In the genomic region with DNA sequence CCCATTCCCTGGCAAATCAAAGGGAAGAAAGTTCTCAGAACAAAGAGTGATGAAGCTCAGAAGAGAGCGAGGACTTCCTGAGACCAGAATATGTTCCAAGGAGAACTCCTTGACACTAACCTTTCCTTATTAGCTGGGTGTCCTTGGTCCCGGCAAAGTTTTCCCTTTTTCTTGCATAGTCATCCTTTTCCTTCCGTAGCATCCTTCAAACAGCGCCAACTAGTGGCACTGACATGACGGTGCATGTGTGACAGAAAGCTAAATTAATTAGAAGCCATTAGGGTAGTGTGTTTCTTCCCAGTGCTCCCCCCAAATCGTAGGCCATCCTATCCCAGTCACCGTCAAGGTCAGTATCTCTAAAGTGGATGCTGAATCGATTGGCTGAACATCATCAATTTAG, we compare ENCODE assay signal across 18 mouse cellular contexts.
A peak's percentile ranks its signal among the peaks of the same experiment; 100 is the strongest.
DNase-seq lines count a peak whose midpoint lies in the region; ATAC-seq and TF ChIP-seq lines count a peak whose summit lies in the region.
"Had no signal": no experiment of that assay in that cellular context is flagged by ENCODE, and none has a peak within 500 bp of the region (broad histone marks: within the 10 kb centered on the region; RNA-seq: fewer than 3 reads in every experiment).

No protein-coding gene starts in this region.

- H3K9ac ChIP-seq in forebrain, postnatal 0 days: no peak overlapping the region
- H3K9ac ChIP-seq in forebrain, embryonic 15.5 days (replicated peaks): no peak overlapping the region
- H3K9ac ChIP-seq: heart, embryonic 15.5 days; neural tube, embryonic 13.5 days had no signal

- no peak overlapping the region for H3K4me3 ChIP-seq in forebrain, postnatal 0 days (ENCODE audit: low read depth, low read length)
- H3K4me3 ChIP-seq in forebrain, embryonic 15.5 days: no peak overlapping the region
- H3K4me3 ChIP-seq in left cerebral cortex, adult 2 months: no peak overlapping the region
- H3K4me3 ChIP-seq: embryonic facial prominence, embryonic 10.5 days; heart, embryonic 15.5 days; neural tube, embryonic 13.5 days had no signal

- peak; percentile 47 for TF ChIP-seq CTCF in forebrain, postnatal 0 days (IDR thresholded peaks at IDR 0.05; ENCODE audit: low read depth)
- peak; percentile 42 for TF ChIP-seq CTCF in left cerebral cortex, adult 2 months (IDR thresholded peaks at IDR 0.05)
- peak; percentile 37 for TF ChIP-seq CTCF in Patski (IDR thresholded peaks at IDR 0.05)

- no peaks in the 10 kb centered on the region for H3K4me1 ChIP-seq in forebrain, postnatal 0 days (ENCODE audit: insufficient read depth)
- H3K4me1 ChIP-seq in forebrain, embryonic 15.5 days: no peaks in the 10 kb centered on the region
- H3K4me1 ChIP-seq: heart, embryonic 15.5 days; neural tube, embryonic 13.5 days had no signal

- no peak for DNase-seq in forebrain, postnatal 0 days
- no peak for DNase-seq in left cerebral cortex, adult 2 months (ENCODE audit: extremely low spot score in 1 of 2, low spot score in 2 of 2)
- DNase-seq in left cerebral cortex, postnatal 25 days (ENCODE audit: low spot score in 2 of 2): no peak
- DNase-seq in 3T3-L1 (ENCODE audit: low read depth, low spot score): peak; percentile 2
- no peak for DNase-seq in Patski (ENCODE audit: low read depth, low spot score)
- no peak for DNase-seq in right cerebral cortex, postnatal 14 days
- DNase-seq in spleen, postnatal 36 days (ENCODE audit: low spot score in 2 of 2): no peak
- DNase-seq: adrenal gland, postnatal 10 days; cerebellum, adult 9-11 months; kidney, postnatal 14 days; layer of hippocampus, postnatal 36 days; lung, postnatal 4 days; thymus, adult 2 months had no signal

- POLR2A ChIA-PET in Patski (lab: Charles Lee): no interaction called here

- CTCF ChIA-PET in Patski (lab: Charles Lee): no interaction called here

- WGBS in forebrain, postnatal 0 days: 71% methylated on average over 8 of the region's 8 CpGs
- 67% methylated on average over 8 of the region's 8 CpGs for WGBS in forebrain, embryonic 15.5 days

- intact Hi-C loops in left cerebral cortex, adult 2 months (cut with DNase I): no loop called here
- intact Hi-C loops in left cerebral cortex, postnatal 25 days (cut with DNase I): no loop called here

- H3K9me3 ChIP-seq in forebrain, postnatal 0 days (ENCODE audit: low read length): no peaks in the 10 kb centered on the region
- no peaks in the 10 kb centered on the region for H3K9me3 ChIP-seq in forebrain, embryonic 15.5 days
- H3K9me3 ChIP-seq: embryonic facial prominence, embryonic 10.5 days; heart, embryonic 15.5 days had no signal

- no peak for ATAC-seq in forebrain, postnatal 0 days
- ATAC-seq in forebrain, embryonic 15.5 days (replicated peaks): no peak
- ATAC-seq in Patski: no peak
- ATAC-seq: inflammation-experienced regulatory T-cells, adult 6 months had no signal

- no peaks in the 10 kb centered on the region for H3K27me3 ChIP-seq in forebrain, postnatal 0 days (ENCODE audit: insufficient read depth, low read length)
- no peaks in the 10 kb centered on the region for H3K27me3 ChIP-seq in forebrain, embryonic 15.5 days
- peaks cover 3% of the 10 kb centered on the region for H3K27me3 ChIP-seq in Patski
- H3K27me3 ChIP-seq: heart, embryonic 15.5 days; neural tube, embryonic 13.5 days had no signal

- no peaks in the 10 kb centered on the region for H3K36me3 ChIP-seq in forebrain, postnatal 0 days (ENCODE audit: insufficient read depth)
- no peaks in the 10 kb centered on the region for H3K36me3 ChIP-seq in forebrain, embryonic 15.5 days
- H3K36me3 ChIP-seq: embryonic facial prominence, embryonic 10.5 days; heart, embryonic 15.5 days; neural tube, embryonic 13.5 days had no signal

- in situ Hi-C loops in Patski (cut with MboI; ENCODE audit: low pct_unique_long_range_greater_than_20kb): no loop called here

- H3K27ac ChIP-seq in forebrain, postnatal 0 days (ENCODE audit: low read depth, low read length): no peak overlapping the region
- no peak overlapping the region for H3K27ac ChIP-seq in forebrain, embryonic 15.5 days (replicated peaks)
- H3K27ac ChIP-seq in left cerebral cortex, adult 2 months: no peak overlapping the region
- H3K27ac ChIP-seq: embryonic facial prominence, embryonic 10.5 days; heart, embryonic 15.5 days; neural tube, embryonic 13.5 days had no signal

- H3K4me2 ChIP-seq in forebrain, postnatal 0 days (ENCODE audit: low read depth): no peak overlapping the region
- H3K4me2 ChIP-seq in forebrain, embryonic 15.5 days (replicated peaks): no peak overlapping the region
- H3K4me2 ChIP-seq: heart, embryonic 15.5 days; neural tube, embryonic 13.5 days had no signal
